Mouse (Mus musculus): ENCODE data around the gene Spdef. TPM values are rescaled to one million over a fixed set of nuclear protein-coding genes. Genes with fewer than 3 reads are reported as not detected.

Gene Spdef
- polyA plus RNA-seq, 1 experiment from 2014 or later = 0.51 TPM

DNA sequence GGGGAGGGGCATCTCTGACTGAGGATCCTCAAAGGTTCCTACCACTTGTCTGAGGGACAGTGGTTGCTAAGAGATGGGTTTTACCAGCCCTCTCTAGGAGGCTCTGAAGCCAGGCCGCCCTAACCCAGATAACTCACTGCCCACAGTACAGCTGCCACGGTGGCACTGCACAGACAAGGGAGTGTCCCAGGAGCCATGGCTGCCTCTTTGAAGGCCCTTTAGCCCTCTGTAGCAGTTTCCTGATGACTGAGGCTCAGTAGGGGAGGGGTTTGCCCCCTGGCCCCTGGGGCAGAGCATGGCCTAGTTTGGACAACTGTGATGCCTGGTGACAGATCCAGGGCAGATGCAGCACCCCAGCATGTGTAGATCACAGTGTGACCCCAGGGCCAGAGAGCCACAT lies 27.9 kb downstream of the Spdef start:
- 72% methylated on average over 2 of the region's 2 CpGs for WGBS
- H3K4me1 ChIP-seq = peaks cover 5% of the 10 kb centered on the region
- H3K27me3 ChIP-seq = no peaks in the 10 kb centered on the region
- H3K9ac ChIP-seq (replicated peaks) = no peak overlapping the region
- ATAC-seq (replicated peaks) = no peak
- H3K4me3 ChIP-seq = no peak overlapping the region
- H3K9me3 ChIP-seq = no peaks in the 10 kb centered on the region
- H3K27ac ChIP-seq (replicated peaks) = no peak overlapping the region
- no peak overlapping the region for H3K4me2 ChIP-seq (replicated peaks)
- no peaks in the 10 kb centered on the region for H3K36me3 ChIP-seq

DNA sequence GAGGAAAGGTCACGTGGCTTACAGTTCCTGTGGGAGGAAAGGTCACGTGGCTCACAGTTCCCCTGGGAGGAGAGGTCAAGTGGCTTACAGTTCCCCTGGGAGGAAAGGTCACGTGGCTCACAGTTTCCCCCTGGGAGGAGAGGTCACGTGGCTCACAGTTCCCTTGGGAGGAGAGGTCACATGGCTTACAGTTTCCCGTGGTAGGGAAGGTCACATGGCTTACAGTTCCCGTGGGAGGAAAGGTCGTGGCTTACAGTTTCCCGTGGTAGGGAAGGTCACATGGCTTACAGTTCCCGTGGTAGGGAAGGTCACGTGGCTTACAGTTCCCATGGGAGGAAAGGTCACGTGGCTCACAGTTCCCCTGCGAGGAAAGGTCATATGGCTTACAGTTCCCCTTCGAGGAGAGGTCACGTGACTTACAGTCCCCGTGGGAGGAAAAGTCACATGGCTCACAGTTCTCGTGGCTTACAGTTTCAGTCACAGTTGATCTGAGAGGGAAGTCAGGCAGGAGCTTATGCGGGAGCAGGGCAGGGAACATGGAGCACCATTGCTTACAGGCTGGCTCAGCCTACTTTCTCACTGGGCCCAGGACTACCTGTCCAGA lies 29.0 kb downstream of the Spdef start:
- Histone ChIP-seq H3K4me2 (replicated peaks) (no peak overlapping the region), H3K36me3 (no peaks in the 10 kb centered on the region), H3K4me3 (no peak overlapping the region), H3K27me3 (no peaks in the 10 kb centered on the region), H3K9ac (replicated peaks) (no peak overlapping the region), H3K9me3 (no peaks in the 10 kb centered on the region), H3K4me1 (peaks cover 5% of the 10 kb centered on the region), H3K27ac (replicated peaks) (no peak overlapping the region)
- ATAC-seq (replicated peaks) = no peak
- WGBS = 90% methylated on average over 17 of the region's 17 CpGs

DNA sequence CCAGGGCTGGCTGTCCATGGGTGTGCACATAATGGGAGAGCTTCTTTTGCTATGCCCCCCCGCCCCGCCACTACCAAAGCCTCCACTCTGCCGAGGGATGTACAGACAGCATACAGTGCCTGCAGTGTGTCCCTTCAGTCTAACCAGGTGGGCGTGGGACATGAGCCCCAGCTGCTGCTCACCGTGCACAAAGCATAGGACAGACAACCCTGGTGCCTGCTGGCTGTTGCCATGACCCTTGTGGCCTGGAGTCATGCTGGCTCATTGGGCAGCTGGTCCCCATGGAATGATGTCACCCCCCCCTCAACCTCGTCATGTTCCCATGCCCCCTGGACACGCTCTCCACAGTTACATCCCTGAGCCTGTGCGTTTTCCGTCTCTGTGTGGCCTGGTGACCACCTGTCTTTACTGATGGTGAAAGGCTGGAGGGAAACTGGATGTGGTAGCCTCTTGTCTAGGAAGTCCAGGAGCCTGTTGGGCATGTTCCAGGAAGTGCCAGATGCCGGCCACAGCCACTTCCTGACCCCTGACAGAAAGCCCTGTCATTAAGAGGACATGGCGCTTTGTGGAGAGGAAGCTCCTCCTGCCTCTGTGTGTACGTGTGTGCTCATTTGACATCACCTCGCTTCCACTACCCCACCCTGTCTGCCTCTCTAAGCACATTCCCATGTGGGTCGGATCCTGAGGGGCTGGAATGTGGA lies 37.6 kb downstream of the Spdef start:
- H3K27me3 ChIP-seq = peaks cover 3% of the 10 kb centered on the region; the same call in 1 of the 2 replicates
- H3K36me3 ChIP-seq = no peaks in the 10 kb centered on the region
- H3K27ac ChIP-seq (replicated peaks) = no peak overlapping the region
- H3K4me3 ChIP-seq = no peak overlapping the region
- peaks cover 15% of the 10 kb centered on the region for H3K4me1 ChIP-seq
- no peak overlapping the region for H3K4me2 ChIP-seq (replicated peaks)
- no peaks in the 10 kb centered on the region for H3K9me3 ChIP-seq
- WGBS = 82% methylated on average over 14 of the region's 14 CpGs
- no peak overlapping the region for H3K9ac ChIP-seq (replicated peaks)
- ATAC-seq (replicated peaks) = no peak

DNA sequence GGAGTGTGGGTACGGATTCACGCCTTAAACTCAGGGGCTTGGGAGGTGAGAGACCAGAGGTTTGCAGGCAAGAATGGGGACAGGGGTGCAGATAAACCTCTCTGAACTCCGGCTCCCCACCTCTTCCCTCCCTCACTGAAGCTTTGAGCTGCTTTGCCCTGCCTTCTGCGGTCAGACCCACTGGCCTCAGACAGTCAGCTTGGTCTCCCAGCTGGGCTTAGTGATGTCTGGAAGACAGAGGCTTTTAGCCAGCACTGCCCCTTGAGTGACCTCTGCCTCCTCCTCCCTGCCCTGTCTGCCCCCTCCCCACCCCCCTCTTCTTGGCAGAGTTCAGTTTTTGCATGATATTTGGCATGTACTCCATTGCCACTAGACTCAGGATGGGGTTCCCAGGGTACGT lies 42.4 kb downstream of the Spdef start:
- Histone ChIP-seq H3K4me2 (replicated peaks) (peak overlapping the region; percentile 98), H3K36me3 (no peaks in the 10 kb centered on the region), H3K9me3 (no peaks in the 10 kb centered on the region), H3K27ac (replicated peaks) (no peak overlapping the region), H3K9ac (replicated peaks) (peak overlapping the region; percentile 73), H3K27me3 (peaks cover 3% of the 10 kb centered on the region; the same call in 1 of the 2 replicates), H3K4me1 (peaks cover 30% of the 10 kb centered on the region), H3K4me3 (peak overlapping the region; percentile 69)
- no peak for ATAC-seq (replicated peaks)
- 50% methylated on average over 5 of the region's 5 CpGs for WGBS

DNA sequence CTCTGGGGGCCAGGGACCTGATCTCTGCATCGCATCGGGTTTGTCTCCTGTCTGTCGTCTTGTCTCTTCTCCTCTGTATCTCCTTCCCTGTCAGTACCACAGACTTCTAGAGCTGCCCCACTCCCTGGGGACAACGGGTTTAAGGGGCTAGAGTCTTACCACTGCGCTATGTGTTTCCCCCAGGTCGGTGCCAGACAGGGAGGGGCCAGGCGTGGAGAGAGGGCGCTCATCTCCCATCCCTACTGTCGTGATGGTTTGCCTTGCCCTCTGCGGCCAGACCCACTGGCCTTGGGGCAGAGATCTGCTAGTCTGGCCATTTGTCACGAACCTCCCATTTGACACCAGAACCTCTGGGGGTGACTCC lies 43.2 kb downstream of the Spdef start:
- peak; percentile 49 for ATAC-seq (replicated peaks)
- peak overlapping the region; percentile 73 for H3K9ac ChIP-seq (replicated peaks)
- peaks cover 30% of the 10 kb centered on the region for H3K4me1 ChIP-seq
- peak overlapping the region; percentile 62; the same call in 1 of the 2 replicates for H3K27ac ChIP-seq (replicated peaks)
- no peaks in the 10 kb centered on the region for H3K36me3 ChIP-seq
- WGBS = 0% methylated on average over 11 of the region's 11 CpGs
- peaks cover 3% of the 10 kb centered on the region; the same call in 1 of the 2 replicates for H3K27me3 ChIP-seq
- peak overlapping the region; percentile 69 for H3K4me3 ChIP-seq
- H3K4me2 ChIP-seq (replicated peaks) = peak overlapping the region; percentile 98
- no peaks in the 10 kb centered on the region for H3K9me3 ChIP-seq

DNA sequence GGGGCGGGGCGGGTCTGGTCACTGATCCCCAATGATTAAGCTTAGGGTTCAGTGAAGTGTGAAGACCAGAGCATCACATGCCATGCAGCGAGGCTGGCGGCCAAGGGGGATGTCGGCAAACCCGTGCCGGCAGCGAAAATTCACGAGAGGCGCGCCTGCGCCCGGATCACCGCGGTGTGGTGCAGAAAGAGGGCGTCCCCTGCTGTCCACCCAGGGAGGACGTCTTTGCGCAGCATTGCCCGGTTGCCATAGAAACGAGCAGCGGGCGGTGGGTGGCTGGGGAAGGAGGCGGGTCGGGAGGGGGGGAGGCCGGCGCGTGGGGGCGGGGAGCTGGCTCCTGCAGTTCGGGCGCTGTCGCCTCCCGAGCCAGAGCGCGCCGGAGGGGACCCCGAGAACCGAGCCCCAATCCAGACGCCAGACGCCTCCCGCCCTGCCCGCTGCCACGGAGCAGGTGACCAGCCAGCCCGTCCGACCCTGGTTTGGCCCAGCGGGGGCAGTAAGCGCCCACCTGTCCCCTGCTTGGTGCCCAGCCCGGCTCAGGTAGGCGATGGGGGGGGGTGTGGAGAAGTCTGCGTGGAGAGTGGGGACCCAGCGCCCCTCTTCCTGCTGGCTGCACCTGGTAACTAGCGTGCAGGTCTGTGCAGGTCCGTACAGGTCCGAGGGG lies 43.7 kb downstream of the Spdef start:
- WGBS = under 1% methylated on average over 44 of the region's 53 CpGs
- peaks cover 33% of the 10 kb centered on the region for H3K4me1 ChIP-seq
- peak; percentile 58 for ATAC-seq (replicated peaks)
- no peaks in the 10 kb centered on the region for H3K9me3 ChIP-seq
- peak overlapping the region; percentile 62 for H3K27ac ChIP-seq (replicated peaks)
- peak overlapping the region; percentile 73 for H3K9ac ChIP-seq (replicated peaks)
- H3K4me3 ChIP-seq = peak overlapping the region; percentile 69
- peak overlapping the region; percentile 98 for H3K4me2 ChIP-seq (replicated peaks)
- no peaks in the 10 kb centered on the region for H3K36me3 ChIP-seq
- peaks cover 3% of the 10 kb centered on the region; the same call in 1 of the 2 replicates for H3K27me3 ChIP-seq

DNA sequence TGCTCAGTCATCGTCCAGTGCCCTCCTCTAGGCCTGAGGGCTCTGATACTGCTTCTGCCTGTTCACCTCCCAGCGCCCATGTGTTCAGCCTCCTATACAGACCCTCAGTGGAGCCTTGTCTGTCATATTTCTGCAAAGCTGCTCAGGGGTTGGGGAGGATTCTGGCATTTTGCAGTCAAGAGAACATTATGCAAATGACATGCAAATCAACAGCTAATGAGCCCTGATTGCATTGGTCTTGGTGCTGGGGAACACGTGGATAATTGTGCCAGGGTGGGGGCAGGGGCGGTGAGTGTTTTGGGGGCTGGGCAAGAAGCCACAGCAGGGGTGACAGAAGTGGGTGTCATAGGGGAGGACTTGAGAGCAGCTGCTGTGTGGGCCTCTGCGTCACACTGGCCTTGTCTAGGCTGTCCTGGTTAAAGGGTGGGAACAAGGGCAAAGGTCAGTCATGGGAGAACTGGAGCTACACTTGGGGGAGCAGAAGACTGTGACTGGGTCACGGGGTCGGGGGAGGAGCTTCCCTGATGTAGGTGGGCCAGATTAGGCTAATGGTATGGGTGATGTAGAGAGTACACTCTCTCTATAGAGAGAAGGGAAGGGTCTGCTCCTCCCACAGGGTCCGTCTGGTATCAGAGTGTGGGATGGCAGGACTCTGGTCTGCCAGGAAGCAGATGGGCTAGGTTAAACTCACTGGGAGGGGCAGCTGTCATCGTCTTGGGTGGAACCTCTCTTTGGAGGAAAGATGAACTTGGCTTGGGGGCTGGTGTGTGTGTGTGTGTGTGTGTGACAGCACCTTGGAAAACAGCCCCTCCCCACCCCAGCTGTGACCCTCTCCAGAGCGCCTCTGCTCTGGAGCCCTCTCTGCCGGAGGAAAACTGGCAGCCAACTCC lies 49.6 kb downstream of the Spdef start:
- no peaks in the 10 kb centered on the region for H3K27me3 ChIP-seq
- 0 out of 2 replicates have a peak overlapping the region, but pooled peaks have one; percentile 13 for H3K4me2 ChIP-seq (replicated peaks)
- no peaks in the 10 kb centered on the region for H3K9me3 ChIP-seq
- H3K36me3 ChIP-seq = no peaks in the 10 kb centered on the region
- WGBS = 18% methylated on average over 11 of the region's 11 CpGs
- peak; percentile 85 for ATAC-seq (replicated peaks)
- H3K9ac ChIP-seq (replicated peaks) = 0 out of 2 replicates have a peak overlapping the region, but pooled peaks have one; percentile 17
- H3K4me1 ChIP-seq = peaks cover 46% of the 10 kb centered on the region
- no peak overlapping the region for H3K4me3 ChIP-seq
- H3K27ac ChIP-seq (replicated peaks) = peak overlapping the region; percentile 93

DNA sequence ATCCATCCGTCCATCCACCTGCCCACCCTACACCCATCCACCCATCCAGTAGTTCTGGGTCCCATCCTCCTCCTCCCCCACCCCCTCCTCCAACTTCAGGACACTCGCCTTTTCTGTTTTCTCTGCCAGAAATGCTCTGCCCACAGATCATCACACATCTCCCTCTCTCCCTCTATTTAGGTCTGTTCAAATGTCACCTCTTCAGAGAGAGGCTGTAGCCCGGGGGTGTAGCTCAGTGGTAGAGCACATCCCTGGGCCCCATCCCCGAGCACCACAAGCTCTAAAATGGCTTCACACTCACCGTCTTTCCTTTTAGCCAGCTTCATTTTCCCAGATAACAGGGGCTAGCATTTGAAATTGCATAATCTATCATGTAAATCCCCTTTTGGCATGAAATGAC lies 51.0 kb downstream of the Spdef start:
- no peak overlapping the region for H3K4me3 ChIP-seq
- 84% methylated on average over 5 of the region's 5 CpGs for WGBS
- no peaks in the 10 kb centered on the region for H3K27me3 ChIP-seq
- H3K4me1 ChIP-seq = peaks cover 46% of the 10 kb centered on the region
- H3K9ac ChIP-seq (replicated peaks) = no peak overlapping the region
- no peak for ATAC-seq (replicated peaks)
- H3K4me2 ChIP-seq (replicated peaks) = no peak overlapping the region
- peak overlapping the region; percentile 93 for H3K27ac ChIP-seq (replicated peaks)
- no peaks in the 10 kb centered on the region for H3K9me3 ChIP-seq
- H3K36me3 ChIP-seq = no peaks in the 10 kb centered on the region

DNA sequence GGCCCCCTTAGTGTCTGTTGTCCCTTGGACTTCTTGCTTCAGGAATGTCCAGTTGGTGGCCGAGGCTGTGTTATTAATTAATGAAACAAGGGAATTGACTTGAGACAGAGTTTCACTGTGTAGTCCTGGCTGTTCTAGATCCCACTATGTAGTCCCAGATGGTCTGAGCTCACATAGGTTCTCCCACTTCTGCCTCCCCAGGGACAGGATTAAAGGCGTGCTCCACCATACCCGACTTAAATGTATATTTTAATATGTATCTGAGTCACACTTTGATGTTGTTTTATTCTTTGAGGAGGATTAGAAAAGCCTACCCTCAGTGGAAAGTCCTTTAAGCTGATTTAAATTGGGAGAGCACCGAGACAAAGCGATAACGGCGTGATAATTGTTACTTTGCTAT lies 52.5 kb downstream of the Spdef start:
- Histone ChIP-seq H3K4me1 (peaks cover 46% of the 10 kb centered on the region), H3K9ac (replicated peaks) (no peak overlapping the region), H3K27ac (replicated peaks) (peak overlapping the region; percentile 39; the same call in 1 of the 2 replicates), H3K36me3 (no peaks in the 10 kb centered on the region), H3K9me3 (no peaks in the 10 kb centered on the region), H3K27me3 (no peaks in the 10 kb centered on the region), H3K4me3 (no peak overlapping the region), H3K4me2 (replicated peaks) (no peak overlapping the region)
- ATAC-seq (replicated peaks) = no peak
- 40% methylated on average over 7 of the region's 7 CpGs for WGBS

DNA sequence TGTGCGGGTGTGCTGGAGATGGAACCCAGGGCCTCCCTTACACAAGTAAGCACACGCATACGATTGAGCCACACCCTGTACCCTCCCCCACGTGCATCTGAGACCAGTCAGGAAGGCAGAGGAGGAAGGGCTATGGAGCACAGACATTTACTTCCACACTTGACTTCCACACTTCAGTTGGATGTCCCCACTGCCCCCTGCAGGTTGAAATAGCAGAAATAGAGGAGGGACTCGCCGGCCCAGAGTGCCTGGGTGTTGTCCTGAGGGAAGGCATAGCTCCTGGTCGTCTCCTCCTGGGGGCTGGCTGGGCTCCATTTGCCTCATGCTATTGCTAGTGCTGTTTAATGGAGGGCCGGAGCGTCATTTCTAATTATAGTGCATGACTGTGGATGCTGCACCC lies 53.3 kb downstream of the Spdef start:
- Histone ChIP-seq H3K9me3 (no peaks in the 10 kb centered on the region), H3K27ac (replicated peaks) (peak overlapping the region; percentile 39; the same call in 1 of the 2 replicates), H3K4me3 (no peak overlapping the region), H3K4me2 (replicated peaks) (no peak overlapping the region), H3K36me3 (no peaks in the 10 kb centered on the region), H3K27me3 (no peaks in the 10 kb centered on the region), H3K9ac (replicated peaks) (no peak overlapping the region), H3K4me1 (peaks cover 46% of the 10 kb centered on the region)
- WGBS = 69% methylated on average over 9 of the region's 9 CpGs
- no peak for ATAC-seq (replicated peaks)

DNA sequence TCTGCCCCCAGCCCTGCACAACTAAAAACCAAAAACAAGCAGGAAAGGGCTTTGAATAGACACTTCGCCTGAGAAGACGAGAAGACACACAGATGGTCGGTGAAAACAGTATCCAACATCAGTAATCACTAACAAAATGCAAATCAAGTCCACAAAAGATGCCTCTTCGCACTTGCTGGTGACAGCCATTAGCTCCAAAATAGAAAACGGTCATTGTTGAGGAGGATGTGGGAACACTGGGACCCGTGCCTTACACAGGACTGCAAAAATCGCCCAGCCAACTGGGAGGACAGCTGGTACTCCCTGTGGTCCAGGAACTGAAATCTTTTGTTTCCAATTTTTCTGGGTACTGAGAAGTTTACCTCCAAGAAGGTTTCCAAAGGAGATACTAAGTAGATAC lies 54.8 kb downstream of the Spdef start:
- Histone ChIP-seq H3K4me2 (replicated peaks) (no peak overlapping the region), H3K27me3 (no peaks in the 10 kb centered on the region), H3K9ac (replicated peaks) (no peak overlapping the region), H3K9me3 (no peaks in the 10 kb centered on the region), H3K4me1 (peaks cover 32% of the 10 kb centered on the region), H3K4me3 (no peak overlapping the region), H3K36me3 (no peaks in the 10 kb centered on the region), H3K27ac (replicated peaks) (peak overlapping the region; percentile 49)
- ATAC-seq (replicated peaks) = no peak
- WGBS = 37% methylated on average over 7 of the region's 7 CpGs
